Mouse (Mus musculus) cerebellum, adult 2 months (tissue): ENCODE results near the gene Lsamp.

Experiments used
- CTCF ChIP-seq: fragments of 200-500 bp; IDR thresholded peaks from 2 replicates; pipeline ENCODE4 v1.5.1; 2011; ENCODE audit warnings: low read depth, mild to moderate bottlenecking, control low read depth, low read length, moderate library complexity, borderline replicate concordance; ENCODE audit not compliant: insufficient read depth
- POLR2A ChIP-seq: fragments of 200-500 bp; IDR thresholded peaks from 2 replicates; pipeline ENCODE4 v1.6.1; 2011; ENCODE audit warnings: low read length, control low read depth, borderline replicate concordance; ENCODE audit not compliant: insufficient read depth

DNA sequence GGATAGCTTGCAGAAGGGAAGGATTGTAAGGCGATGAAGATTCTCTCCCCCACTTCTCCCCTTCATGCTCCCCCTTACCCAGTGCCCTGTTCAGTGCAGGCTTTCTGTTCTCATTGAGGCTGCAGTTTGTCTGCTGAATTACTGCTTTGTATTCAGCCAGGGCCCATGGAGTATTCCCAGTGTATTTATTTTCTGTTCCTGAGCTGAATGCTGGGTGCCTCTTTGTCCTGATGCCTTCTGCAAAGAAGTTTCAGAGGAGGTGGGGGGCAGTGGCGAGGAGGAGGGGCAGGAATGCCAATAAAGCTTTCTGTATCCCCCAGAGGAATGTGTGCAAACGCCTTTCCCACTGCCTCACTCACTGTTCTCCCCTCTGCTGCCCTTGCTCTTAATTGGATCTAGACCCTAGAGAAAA, 1567.7 kb downstream of the Lsamp start:
- TF ChIP-seq CTCF (no peak), POLR2A (no peak)
